Mouse (Mus musculus) liver, embryonic 11.5 days (tissue): ENCODE measurements at regions not wholly inside any gene's neighbourhood (a gene's known extent, or its start where the extent isn't known, plus 50 kb on each side); places are given as distances from the start of the nearest gene placed in this dataset.

Experiments
- ATAC-seq: fragments of 200-750 bp; cut with Nextera tagmentation; replicated peaks from 2 replicates; pipeline ENCODE4 v1.8.0; 2017; ENCODE audit warnings: moderate number of reproducible peaks, mild to moderate bottlenecking, moderate TSS enrichment, moderate library complexity; ENCODE audit not compliant: low FRiP score
- DNase-seq: peaks from one replicate; pipeline ENCODE4 v3.0.0-alpha.2; 2017; ENCODE audit warnings: low spot score
- H3K27ac ChIP-seq: fragments of 300-500 bp; sonication (generic); 2 replicates; pipeline ENCODE4 v1.5.1; 2014; ENCODE audit warnings: mild to moderate bottlenecking, low read depth, low read length, control low read depth
- H3K27me3 ChIP-seq: fragments of 300-500 bp; sonication (generic); replicated peaks from 2 replicates; pipeline ENCODE4 v1.6.1; 2014; ENCODE audit warnings: low read length, mixed read lengths; ENCODE audit not compliant: control insufficient read depth, insufficient read depth
- H3K36me3 ChIP-seq: fragments of 300-500 bp; sonication (generic); 2 replicates; pipeline ENCODE4 v1.6.1; 2014; ENCODE audit warnings: mild to moderate bottlenecking, low read length, moderate library complexity, mixed read lengths; ENCODE audit not compliant: control insufficient read depth, insufficient read depth
- H3K4me1 ChIP-seq: fragments of 300-500 bp; sonication (generic); replicated peaks from 2 replicates; pipeline ENCODE4 v1.6.1; 2014; ENCODE audit warnings: low read length, mixed read lengths; ENCODE audit not compliant: control insufficient read depth, insufficient read depth
- H3K4me2 ChIP-seq: fragments of 300-500 bp; sonication (generic); 2 replicates; pipeline ENCODE4 v1.6.1; 2014; ENCODE audit warnings: mild to moderate bottlenecking, control low read depth, moderate library complexity
- H3K4me3 ChIP-seq: fragments of 300-500 bp; sonication (generic); 2 replicates; pipeline ENCODE4 v1.5.1; 2014; ENCODE audit warnings: low read depth, low read length, control low read depth
- H3K9ac ChIP-seq: fragments of 300-500 bp; sonication (generic); 2 replicates; pipeline ENCODE4 v1.6.1; 2014; ENCODE audit warnings: low read depth, low read length, control low read depth
- H3K9me3 ChIP-seq: fragments of 300-500 bp; sonication (generic); 2 replicates; pipeline ENCODE4 v1.6.1; 2016; ENCODE audit warnings: low read length, inconsistent platforms, mixed read lengths; ENCODE audit not compliant: control insufficient read depth
- WGBS: fragments of 180-500 bp; shearing (Covaris S2); extraction: QIAGEN DNeasy Blood & Tissue Kit; methylation state at CpG from one replicate; pipeline ENCODE4 v1.1.7; 2014; 5-methylcytosine and 5-hydroxymethylcytosine counted together

- Histone ChIP-seq H3K36me3 (no peaks in the 10 kb centered on the region), H3K27ac (no peak overlapping the region), H3K27me3 (no peaks in the 10 kb centered on the region), H3K9ac (no peak overlapping the region), H3K4me1 (no peaks in the 10 kb centered on the region; the same call in 1 of the 2 replicates), H3K4me2 (no peak overlapping the region), H3K4me3 (no peak overlapping the region), H3K9me3 (no peaks in the 10 kb centered on the region)
- 72% methylated on average over 7 of the region's 7 CpGs for WGBS
- no peak for ATAC-seq
- no peak for DNase-seq
These were observed 229.0 kb downstream of the Dact1 start for GRCm38 (mm10) chr12:71538691-71539090.

DNA sequence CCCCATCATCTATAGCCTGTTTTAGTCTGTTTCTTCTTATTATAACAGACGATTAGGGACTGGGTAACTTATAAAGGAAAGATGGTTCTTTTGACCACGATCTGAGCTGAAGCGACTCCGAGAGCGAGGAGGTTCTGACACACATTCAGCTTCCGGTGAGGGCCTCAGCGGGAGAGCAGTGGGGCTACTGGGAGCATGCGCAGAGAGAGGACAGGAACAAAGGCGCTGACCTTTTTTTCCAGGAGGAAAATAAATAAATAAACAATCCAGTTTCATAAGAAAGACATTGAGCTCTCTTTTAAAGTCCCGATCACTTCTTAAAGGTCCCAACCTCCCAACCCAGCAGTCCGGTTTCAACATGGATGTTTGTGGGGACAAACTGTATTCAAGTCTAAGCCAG, 230.6 kb downstream of the Dact1 start:
- Histone ChIP-seq H3K4me1 (peaks cover 2% of the 10 kb centered on the region; the same call in 1 of the 2 replicates), H3K9me3 (no peaks in the 10 kb centered on the region), H3K9ac (no peak overlapping the region), H3K4me2 (no peak overlapping the region), H3K36me3 (no peaks in the 10 kb centered on the region), H3K27me3 (no peaks in the 10 kb centered on the region), H3K27ac (no peak overlapping the region), H3K4me3 (no peak overlapping the region)
- no peak for ATAC-seq
- 87% methylated on average over 11 of the region's 11 CpGs for WGBS
- DNase-seq, result no peak

GRCm38 (mm10) chr12:71541961-71542360, 232.3 kb downstream of the Dact1 start:
- H3K9ac ChIP-seq, result no peak overlapping the region
- no peaks in the 10 kb centered on the region for H3K9me3 ChIP-seq
- no peak overlapping the region for H3K27ac ChIP-seq
- DNase-seq (no peak), ATAC-seq (no peak)
- no peak overlapping the region for H3K4me3 ChIP-seq
- H3K36me3 ChIP-seq, result no peaks in the 10 kb centered on the region
- no peaks in the 10 kb centered on the region for H3K27me3 ChIP-seq
- H3K4me2 ChIP-seq, result no peak overlapping the region
- H3K4me1 ChIP-seq, result peaks cover 2% of the 10 kb centered on the region; the same call in 1 of the 2 replicates
- 66% methylated on average over 2 of the region's 2 CpGs for WGBS

GRCm38 (mm10) chr12:71543571-71544119, 234.0 kb downstream of the Dact1 start:
- H3K9ac ChIP-seq, result no peak overlapping the region
- no peaks in the 10 kb centered on the region for H3K27me3 ChIP-seq
- H3K36me3 ChIP-seq, result no peaks in the 10 kb centered on the region
- ATAC-seq, result no peak
- H3K4me2 ChIP-seq, result no peak overlapping the region
- no peak overlapping the region for H3K27ac ChIP-seq
- no peak for DNase-seq
- no peaks in the 10 kb centered on the region for H3K9me3 ChIP-seq
- peaks cover 2% of the 10 kb centered on the region; the same call in 1 of the 2 replicates for H3K4me1 ChIP-seq
- 72% methylated on average over 7 of the region's 7 CpGs for WGBS
- no peak overlapping the region for H3K4me3 ChIP-seq

DNA sequence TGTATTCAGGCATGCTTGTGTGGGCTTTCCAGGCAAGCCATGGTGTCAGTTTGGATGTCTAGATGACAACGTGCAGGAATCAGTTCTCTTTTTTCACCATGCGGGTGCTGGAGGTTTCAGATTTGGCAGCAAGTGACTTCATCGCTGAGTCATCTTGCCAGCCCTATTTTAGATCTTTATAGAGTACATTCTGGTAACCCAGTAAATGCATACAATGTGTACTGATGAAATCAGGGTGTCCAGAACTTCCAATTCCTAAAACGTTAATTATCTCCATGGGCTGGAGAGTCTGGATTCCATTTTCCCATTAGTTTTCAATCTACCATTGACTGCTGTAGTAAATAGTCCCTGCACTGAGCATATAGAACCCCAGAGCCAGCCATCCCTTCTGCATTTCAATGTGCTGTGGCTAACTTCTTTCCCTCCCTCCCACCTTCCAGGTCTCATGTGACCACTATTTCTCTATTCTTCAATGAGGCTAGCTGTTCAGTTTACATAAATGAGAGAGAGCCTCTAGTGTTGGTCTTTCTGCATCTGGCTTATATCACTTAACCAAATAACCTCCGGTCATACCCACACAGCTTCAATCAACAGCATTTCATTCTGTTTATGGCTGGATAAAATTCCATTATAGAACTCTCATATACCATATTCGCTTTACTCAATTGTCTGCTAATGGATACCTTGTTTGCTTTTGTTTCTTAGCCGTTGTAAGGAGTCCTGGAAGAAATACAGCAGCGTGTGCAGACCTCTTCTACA, 234.9 kb downstream of the Dact1 start:
- WGBS, result 63% methylated on average over 8 of the region's 8 CpGs
- H3K36me3 ChIP-seq, result no peaks in the 10 kb centered on the region
- no peaks in the 10 kb centered on the region for H3K9me3 ChIP-seq
- peaks cover 2% of the 10 kb centered on the region; the same call in 1 of the 2 replicates for H3K4me1 ChIP-seq
- no peak overlapping the region for H3K9ac ChIP-seq
- ATAC-seq (no peak), DNase-seq (no peak)
- H3K27me3 ChIP-seq, result no peaks in the 10 kb centered on the region
- H3K4me2 ChIP-seq, result no peak overlapping the region
- no peak overlapping the region for H3K4me3 ChIP-seq
- no peak overlapping the region for H3K27ac ChIP-seq

GRCm38 (mm10) chr12:71546523-71547265, 237.0 kb downstream of the Dact1 start:
- H3K9me3 ChIP-seq, result no peaks in the 10 kb centered on the region
- peaks cover 2% of the 10 kb centered on the region; the same call in 1 of the 2 replicates for H3K4me1 ChIP-seq
- H3K4me3 ChIP-seq, result no peak overlapping the region
- H3K9ac ChIP-seq, result no peak overlapping the region
- no peaks in the 10 kb centered on the region for H3K36me3 ChIP-seq
- WGBS, result 79% methylated on average over 9 of the region's 9 CpGs
- no peak overlapping the region for H3K27ac ChIP-seq
- no peaks in the 10 kb centered on the region for H3K27me3 ChIP-seq
- ATAC-seq (no peak), DNase-seq (no peak)
- no peak overlapping the region for H3K4me2 ChIP-seq

- no peak overlapping the region for H3K9ac ChIP-seq
- 0 out of 2 replicates have a peak, but pooled peaks cover 2% of the 10 kb centered on the region for H3K4me1 ChIP-seq
- no peak overlapping the region for H3K4me3 ChIP-seq
- WGBS, result 70% methylated on average over 6 of the region's 6 CpGs
- no peak overlapping the region for H3K4me2 ChIP-seq
- H3K27me3 ChIP-seq, result no peaks in the 10 kb centered on the region
- H3K9me3 ChIP-seq, result no peaks in the 10 kb centered on the region
- ATAC-seq, result no peak
- H3K27ac ChIP-seq, result no peak overlapping the region
- no peaks in the 10 kb centered on the region for H3K36me3 ChIP-seq
- DNase-seq, result no peak
These were observed 239.7 kb downstream of the Dact1 start for GRCm38 (mm10) chr12:71549336-71549735.

DNA sequence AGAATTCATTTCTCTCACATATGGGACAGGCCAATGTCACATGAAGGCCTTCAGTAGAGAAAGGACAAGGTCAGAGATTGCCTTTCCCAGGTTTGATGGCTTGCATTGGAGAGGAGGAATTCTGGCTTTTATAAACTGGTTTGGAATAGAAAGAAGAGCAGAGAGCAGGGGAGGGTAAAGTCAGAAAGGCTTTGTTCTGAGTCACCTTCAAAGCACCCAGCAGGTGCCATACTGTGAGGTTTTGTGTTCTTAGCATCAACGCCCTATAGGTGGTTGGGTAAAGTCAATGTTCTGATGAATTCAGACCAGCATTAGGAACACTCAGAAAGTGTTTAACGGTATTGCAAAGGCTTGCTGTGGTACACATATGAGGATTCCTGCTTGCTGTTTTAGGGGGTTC, 244.5 kb downstream of the Dact1 start:
- DNase-seq (no peak), ATAC-seq (no peak)
- Histone ChIP-seq H3K36me3 (no peaks in the 10 kb centered on the region), H3K4me2 (no peak overlapping the region), H3K4me1 (no peaks in the 10 kb centered on the region), H3K27ac (no peak overlapping the region), H3K9ac (no peak overlapping the region), H3K27me3 (no peaks in the 10 kb centered on the region), H3K4me3 (no peak overlapping the region), H3K9me3 (no peaks in the 10 kb centered on the region)
- 62% methylated on average over 2 of the region's 2 CpGs for WGBS
